Mouse (Mus musculus) intestine, embryonic 15.5 days (tissue): Measurements from ENCODE around the gene Ccdc9. TPM values are rescaled to one million over a fixed set of nuclear protein-coding genes. Genes with fewer than 3 reads are reported as not detected.
"Not testable (repeated sequence)": the region's sequence is repeated elsewhere in the genome, so short reads cannot be mapped to it uniquely, and the experiment has no call there.

Source experiments
- ATAC-seq: fragments of 200-750 bp; cut with Nextera tagmentation; 2 replicates; pipeline ENCODE4 v1.8.0; 2017; ENCODE audit warnings: moderate TSS enrichment, moderate library complexity
- H3K27ac ChIP-seq: fragments of 300-500 bp; sonication (generic); 2 replicates; pipeline ENCODE4 v1.5.1; 2015; ENCODE audit warnings: mild to moderate bottlenecking, inconsistent platforms
- H3K27me3 ChIP-seq: fragments of 300-500 bp; sonication (generic); replicated peaks from 2 replicates; pipeline ENCODE4 v1.6.1; 2015; ENCODE audit warnings: inconsistent platforms
- H3K36me3 ChIP-seq: fragments of 300-500 bp; sonication (generic); 2 replicates; pipeline ENCODE4 v1.6.1; 2015; ENCODE audit warnings: inconsistent platforms
- H3K4me1 ChIP-seq: fragments of 300-500 bp; sonication (generic); replicated peaks from 2 replicates; pipeline ENCODE4 v1.6.1; 2015; ENCODE audit warnings: inconsistent platforms
- H3K4me2 ChIP-seq: fragments of 300-500 bp; sonication (generic); replicated peaks from 2 replicates; pipeline ENCODE4 v1.6.1; 2015; ENCODE audit warnings: mild to moderate bottlenecking, inconsistent platforms
- H3K4me3 ChIP-seq: fragments of 300-500 bp; sonication (generic); replicated peaks from 2 replicates; pipeline ENCODE4 v1.5.1; 2015; ENCODE audit warnings: inconsistent platforms
- H3K9ac ChIP-seq: fragments of 300-500 bp; sonication (generic); 2 replicates; pipeline ENCODE4 v1.6.1; 2015; ENCODE audit warnings: inconsistent platforms
- H3K9me3 ChIP-seq: fragments of 300-500 bp; sonication (generic); 2 replicates; pipeline ENCODE4 v1.6.1; 2016; ENCODE audit warnings: inconsistent platforms
- WGBS: fragments of 180-500 bp; shearing (Covaris S2); methylation state at CpG from one replicate; pipeline ENCODE4 v1.1.7; 2015; 5-methylcytosine and 5-hydroxymethylcytosine counted together
- polyA plus RNA-seq: library from polyadenylated mRNA; unstranded; fragments of >200 nt; fragmentation: Nextera tagmentation; extraction: Ambion mirVana; gene quantifications from 2 replicates; pipeline ENCODE4 v1.2.1, GENCODE M21; 2015

Gene Ccdc9
- polyA plus RNA-seq, 1 experiment from 2014 or later, result 23.3 TPM

- ATAC-seq, result no peak
- Histone ChIP-seq H3K4me2 (no peak within 1 kb of the TSS), H3K9me3 (no peaks in the 10 kb centered on the region), H3K4me1 (no peaks in the 10 kb centered on the region), H3K9ac (no peak within 1 kb of the TSS), H3K4me3 (no peak within 1 kb of the TSS), H3K36me3 (no peaks in the 10 kb centered on the region), H3K27me3 (0 out of 2 replicates have a peak, but pooled peaks cover 2% of the 10 kb centered on the region), H3K27ac (no peak within 1 kb of the TSS)
- 85% methylated on average over 5 of the region's 5 CpGs for whole genome bisulfite sequencing
Measured at GRCm38 (mm10) chr7:16259110-16259590, 27.4 kb downstream of the Ccdc9 start, which contains the start of gene C5ar1. TSS of gene C5ar1 (minus strand) at chr7:16259540.

DNA sequence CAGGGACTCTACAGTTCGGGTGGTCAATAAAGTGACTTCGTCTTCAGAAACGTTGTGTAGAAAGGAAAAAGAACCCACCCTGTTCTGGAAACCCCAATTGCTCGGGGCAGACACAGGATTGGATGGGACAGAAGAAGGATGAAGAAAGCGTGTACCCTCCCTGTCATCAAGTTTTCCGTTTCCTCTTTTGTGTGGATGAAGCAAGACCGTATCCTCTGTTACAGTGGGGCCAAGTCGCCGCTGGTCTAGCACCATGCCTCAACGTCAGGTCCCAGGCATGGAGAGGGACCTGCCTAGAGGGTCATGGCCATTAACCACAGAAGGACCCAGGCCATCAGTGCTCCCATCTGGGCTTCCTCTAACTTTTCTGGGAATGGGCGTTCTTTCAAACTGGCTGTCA, 28.8 kb downstream of the Ccdc9 start:
- Histone ChIP-seq H3K4me1 (no peaks in the 10 kb centered on the region), H3K27ac (no peak overlapping the region), H3K9ac (no peak overlapping the region), H3K36me3 (no peaks in the 10 kb centered on the region), H3K9me3 (no peaks in the 10 kb centered on the region), H3K27me3 (0 out of 2 replicates have a peak, but pooled peaks cover 2% of the 10 kb centered on the region), H3K4me3 (no peak overlapping the region), H3K4me2 (no peak overlapping the region)
- no peak for ATAC-seq
- 85% methylated on average over 11 of the region's 11 CpGs for WGBS

DNA sequence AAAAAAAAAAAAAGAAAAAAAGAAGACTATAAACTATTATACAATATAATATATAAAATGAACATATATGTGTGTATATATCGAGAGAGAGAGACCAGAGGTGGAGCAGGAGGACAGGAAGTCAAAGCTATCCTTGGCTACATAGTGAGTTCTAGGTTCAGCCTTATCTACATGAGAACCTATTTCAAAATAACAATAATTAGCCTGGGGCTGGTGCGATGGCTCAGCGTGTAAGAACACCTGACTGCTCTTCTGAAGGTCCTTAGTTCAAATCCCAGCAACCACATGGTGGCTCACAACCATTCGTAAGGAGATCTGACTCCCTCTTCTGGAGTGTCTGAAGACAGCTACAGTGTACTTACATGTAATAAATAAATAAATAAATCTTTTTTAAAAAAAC, 30.6 kb downstream of the Ccdc9 start:
- not testable (repeated sequence) for H3K9me3 ChIP-seq, H3K4me1 ChIP-seq, H3K4me2 ChIP-seq, H3K4me3 ChIP-seq, H3K9ac ChIP-seq, ATAC-seq, H3K27ac ChIP-seq, H3K36me3 ChIP-seq, H3K27me3 ChIP-seq
- 81% methylated on average over 4 of the region's 4 CpGs for WGBS

DNA sequence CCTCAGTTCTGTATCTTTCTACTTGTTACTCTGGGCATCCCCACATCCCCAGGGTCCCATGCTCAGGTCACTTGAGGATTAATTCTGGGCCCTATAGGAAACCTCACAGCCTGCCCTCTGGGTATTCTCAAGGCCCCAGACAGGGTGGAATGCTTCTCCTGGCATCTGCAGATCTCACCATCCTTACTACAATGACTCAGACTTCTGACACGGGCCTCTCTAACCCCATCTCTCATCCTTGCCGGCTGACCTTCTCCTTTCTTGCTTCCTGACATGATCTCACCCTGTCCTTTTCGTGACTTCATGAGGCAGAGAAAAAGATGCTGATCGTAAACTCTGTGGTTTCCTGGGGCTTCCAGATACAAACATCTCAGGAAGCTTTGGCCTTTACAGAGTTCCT, 32.4 kb downstream of the Ccdc9 start:
- ATAC-seq, result no peak

GRCm38 (mm10) chr7:16250687-16251086, 35.9 kb downstream of the Ccdc9 start:
- no peaks in the 10 kb centered on the region for H3K9me3 ChIP-seq
- WGBS, result 81% methylated on average over 5 of the region's 5 CpGs
- H3K4me3 ChIP-seq, result no peak overlapping the region
- H3K4me2 ChIP-seq, result no peak overlapping the region
- no peaks in the 10 kb centered on the region for H3K36me3 ChIP-seq
- no peak for ATAC-seq
- no peak overlapping the region for H3K9ac ChIP-seq
- H3K27me3 ChIP-seq, result no peaks in the 10 kb centered on the region
- H3K27ac ChIP-seq, result no peak overlapping the region
- H3K4me1 ChIP-seq, result no peaks in the 10 kb centered on the region

More for the DNA sequence above, 32.4 kb downstream of the Ccdc9 start:
- Histone ChIP-seq H3K9ac (no peak overlapping the region), H3K4me3 (no peak overlapping the region), H3K4me1 (no peaks in the 10 kb centered on the region), H3K9me3 (no peaks in the 10 kb centered on the region), H3K27me3 (0 out of 2 replicates have a peak, but pooled peaks cover 2% of the 10 kb centered on the region), H3K36me3 (no peaks in the 10 kb centered on the region), H3K4me2 (no peak overlapping the region), H3K27ac (no peak overlapping the region)
- 45% methylated on average over 4 of the region's 4 CpGs for WGBS

DNA sequence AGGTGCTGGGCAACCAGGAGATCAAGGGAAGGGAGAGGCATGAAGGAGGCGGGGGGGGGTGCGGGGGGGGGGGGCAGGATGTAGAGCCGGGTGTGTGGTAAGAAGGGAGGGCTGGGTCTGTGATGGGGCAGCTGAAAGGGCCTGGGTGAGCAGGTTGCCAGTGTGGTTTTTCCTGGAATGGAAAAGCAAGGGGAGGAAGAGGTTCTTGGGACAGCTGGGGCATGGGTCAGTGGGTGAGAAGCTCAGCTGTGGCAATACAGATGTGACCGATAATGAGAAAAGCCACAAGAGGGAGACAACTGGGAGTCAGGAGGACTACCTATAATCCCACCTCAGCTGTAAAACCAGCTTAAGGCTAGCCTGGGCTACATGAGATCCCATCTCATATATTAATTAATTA, 40.6 kb downstream of the Ccdc9 start:
- ATAC-seq, result no peak
- Histone ChIP-seq H3K27me3 (no peaks in the 10 kb centered on the region), H3K9ac (no peak overlapping the region), H3K9me3 (no peaks in the 10 kb centered on the region), H3K4me1 (no peaks in the 10 kb centered on the region), H3K4me3 (no peak overlapping the region), H3K36me3 (no peaks in the 10 kb centered on the region), H3K27ac (no peak overlapping the region), H3K4me2 (no peak overlapping the region)
- WGBS, result 55% methylated on average over 1 of the region's 4 CpGs

DNA sequence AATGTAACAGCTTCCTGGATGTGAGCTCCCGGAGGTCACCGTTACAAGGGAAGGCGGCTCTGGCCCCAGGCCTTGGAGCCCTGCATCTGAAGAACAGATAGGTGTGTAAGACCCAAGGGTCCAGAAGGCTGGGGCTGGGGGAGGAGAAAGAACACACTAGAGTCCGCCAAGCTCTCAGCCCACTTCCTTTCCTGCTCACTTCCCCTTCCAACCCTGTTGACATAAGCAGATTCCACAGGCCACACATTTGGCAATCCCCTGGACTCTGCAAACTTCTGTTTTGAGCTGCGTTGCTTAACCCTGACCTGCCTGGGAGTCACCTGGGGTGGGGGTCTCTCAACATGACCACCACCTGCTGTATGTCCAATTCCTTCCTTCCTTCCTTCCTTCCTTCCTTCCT, 42.5 kb downstream of the Ccdc9 start, which contains the start of gene C5ar2:
C5ar2 (minus strand) TSS at position 88 of the 400 bp plus-strand sequence.
- no peak within 1 kb of the TSS for H3K4me3 ChIP-seq
- no peaks in the 10 kb centered on the region for H3K27me3 ChIP-seq
- no peak within 1 kb of the TSS for H3K9ac ChIP-seq
- H3K4me1 ChIP-seq, result no peaks in the 10 kb centered on the region
- H3K4me2 ChIP-seq, result no peak within 1 kb of the TSS
- H3K9me3 ChIP-seq, result no peaks in the 10 kb centered on the region
- no peak within 1 kb of the TSS for H3K27ac ChIP-seq
- no peak for ATAC-seq
- WGBS, result 60% methylated on average over 5 of the region's 5 CpGs
- H3K36me3 ChIP-seq, result no peaks in the 10 kb centered on the region

DNA sequence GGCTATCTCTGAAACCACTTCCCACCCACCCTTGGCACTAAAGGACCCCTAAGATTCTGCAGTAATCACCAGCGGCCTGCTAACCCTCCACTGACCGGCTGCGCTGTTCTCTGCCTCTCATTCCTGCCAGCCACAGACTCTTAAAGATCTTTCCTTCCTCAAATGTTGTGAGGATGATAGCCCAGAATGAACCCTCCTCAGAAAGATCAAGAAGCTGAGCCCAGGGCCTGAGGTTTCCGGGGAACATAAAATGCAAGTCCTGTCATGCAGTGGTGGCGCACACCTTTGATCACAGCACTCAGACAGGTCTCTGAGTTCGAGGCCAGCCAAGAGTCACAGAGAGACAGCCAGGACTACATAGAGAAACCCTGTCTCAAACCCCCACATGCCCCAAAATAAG, 44.4 kb downstream of the Ccdc9 start:
- H3K4me2 ChIP-seq, result no peak overlapping the region
- no peak overlapping the region for H3K9ac ChIP-seq
- H3K27me3 ChIP-seq, result no peaks in the 10 kb centered on the region
- no peaks in the 10 kb centered on the region for H3K4me1 ChIP-seq
- 81% methylated on average over 6 of the region's 6 CpGs for WGBS
- no peak overlapping the region for H3K4me3 ChIP-seq
- no peak for ATAC-seq
- no peak overlapping the region for H3K27ac ChIP-seq
- H3K36me3 ChIP-seq, result no peaks in the 10 kb centered on the region
- no peaks in the 10 kb centered on the region for H3K9me3 ChIP-seq

DNA sequence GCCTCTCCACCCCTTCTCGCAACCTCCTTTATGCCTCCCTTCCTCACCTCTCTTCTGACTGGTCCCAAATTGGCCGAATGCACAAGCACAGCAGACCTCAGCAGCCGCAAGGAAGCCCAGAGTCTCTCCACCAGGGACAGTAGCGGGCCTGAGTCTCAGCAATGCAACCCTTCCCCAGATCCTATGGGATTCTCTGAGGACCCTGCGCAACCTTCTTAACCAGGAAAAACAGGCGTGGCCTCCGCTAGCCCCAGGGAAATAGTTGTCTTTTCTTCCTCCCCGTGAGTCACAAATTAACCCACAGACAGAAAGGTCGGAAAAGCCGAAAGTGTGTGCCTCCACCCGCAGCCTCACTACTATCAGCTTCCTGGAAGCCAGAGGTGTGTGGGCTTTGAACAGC, 44.8 kb downstream of the Ccdc9 start:
- H3K4me3 ChIP-seq, result no peak overlapping the region
- H3K27ac ChIP-seq, result no peak overlapping the region
- no peak for ATAC-seq
- no peak overlapping the region for H3K9ac ChIP-seq
- no peaks in the 10 kb centered on the region for H3K36me3 ChIP-seq
- H3K4me1 ChIP-seq, result no peaks in the 10 kb centered on the region
- no peaks in the 10 kb centered on the region for H3K9me3 ChIP-seq
- no peak overlapping the region for H3K4me2 ChIP-seq
- no peaks in the 10 kb centered on the region for H3K27me3 ChIP-seq
- WGBS, result 50% methylated on average over 11 of the region's 11 CpGs

GRCm38 (mm10) chr7:16240978-16241303, 45.7 kb downstream of the Ccdc9 start:
- Histone ChIP-seq H3K36me3 (no peaks in the 10 kb centered on the region), H3K9me3 (no peaks in the 10 kb centered on the region), H3K27me3 (no peaks in the 10 kb centered on the region), H3K27ac (no peak overlapping the region), H3K4me3 (no peak overlapping the region), H3K9ac (no peak overlapping the region), H3K4me1 (no peaks in the 10 kb centered on the region), H3K4me2 (no peak overlapping the region)
- WGBS, result 92% methylated on average over 1 of the region's 1 CpGs
- ATAC-seq, result no peak

DNA sequence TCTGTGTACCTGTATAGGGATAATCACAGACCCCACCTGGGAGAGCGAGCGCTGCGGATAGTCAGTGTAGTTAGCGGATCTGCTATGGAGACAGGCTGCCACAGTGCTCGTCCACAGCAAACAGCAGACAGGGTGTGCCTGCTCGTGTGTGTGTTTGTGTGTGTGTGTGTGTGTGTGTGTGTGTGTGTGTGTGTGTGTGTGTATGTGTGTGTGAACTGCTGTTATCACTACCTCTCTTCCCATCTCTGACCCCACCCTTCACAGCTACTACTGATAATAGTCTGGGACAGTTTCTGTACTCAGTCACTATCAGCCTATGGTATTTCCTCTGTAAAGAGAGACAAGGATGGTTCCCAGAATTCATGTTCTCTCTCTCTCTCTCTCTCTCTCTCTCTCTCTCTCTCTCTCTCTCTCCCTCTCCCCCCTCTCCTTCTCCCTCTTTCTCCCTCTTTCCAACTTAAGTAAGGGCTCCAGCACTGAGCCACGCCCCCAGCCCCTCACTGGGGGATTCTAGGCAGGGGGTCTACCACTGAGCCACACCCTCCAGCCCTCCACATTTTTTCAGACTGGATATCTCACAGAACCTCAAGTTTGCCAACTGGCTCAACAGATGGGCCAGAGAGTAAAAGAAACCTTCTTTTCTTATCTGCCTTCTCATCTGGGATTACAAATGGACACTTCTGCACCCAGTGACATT, 46.2 kb downstream of the Ccdc9 start:
- no peak overlapping the region for H3K4me2 ChIP-seq
- no peaks in the 10 kb centered on the region for H3K4me1 ChIP-seq
- H3K9me3 ChIP-seq, result no peaks in the 10 kb centered on the region
- H3K9ac ChIP-seq, result no peak overlapping the region
- no peak; the same call in 1 of the 2 replicates for ATAC-seq
- no peaks in the 10 kb centered on the region for H3K36me3 ChIP-seq
- no peak overlapping the region for H3K4me3 ChIP-seq
- no peaks in the 10 kb centered on the region for H3K27me3 ChIP-seq
- 69% methylated on average over 7 of the region's 7 CpGs for WGBS
- H3K27ac ChIP-seq, result no peak overlapping the region

GRCm38 (mm10) chr7:16239554-16239997, 47.0 kb downstream of the Ccdc9 start:
- Histone ChIP-seq H3K27me3 (no peaks in the 10 kb centered on the region), H3K4me1 (no peaks in the 10 kb centered on the region), H3K4me3 (no peak overlapping the region), H3K9me3 (no peaks in the 10 kb centered on the region), H3K36me3 (no peaks in the 10 kb centered on the region), H3K27ac (no peak overlapping the region), H3K4me2 (no peak overlapping the region), H3K9ac (no peak overlapping the region)
- WGBS, result 56% methylated on average over 9 of the region's 9 CpGs
- no peak for ATAC-seq

GRCm38 (mm10) chr7:16229869-16230268, 56.7 kb downstream of the Ccdc9 start:
- Histone ChIP-seq H3K4me3 (no peak overlapping the region), H3K9me3 (no peaks in the 10 kb centered on the region), H3K27ac (no peak overlapping the region), H3K4me2 (no peak overlapping the region), H3K36me3 (no peaks in the 10 kb centered on the region), H3K9ac (no peak overlapping the region), H3K4me1 (0 out of 2 replicates have a peak, but pooled peaks cover 3% of the 10 kb centered on the region), H3K27me3 (0 out of 2 replicates have a peak, but pooled peaks cover 2% of the 10 kb centered on the region)
- WGBS, result 32% methylated on average over 5 of the region's 5 CpGs
- no peak for ATAC-seq
